Comparison of ENCODE assay signal across 9 mouse cellular contexts in the genomic region with DNA sequence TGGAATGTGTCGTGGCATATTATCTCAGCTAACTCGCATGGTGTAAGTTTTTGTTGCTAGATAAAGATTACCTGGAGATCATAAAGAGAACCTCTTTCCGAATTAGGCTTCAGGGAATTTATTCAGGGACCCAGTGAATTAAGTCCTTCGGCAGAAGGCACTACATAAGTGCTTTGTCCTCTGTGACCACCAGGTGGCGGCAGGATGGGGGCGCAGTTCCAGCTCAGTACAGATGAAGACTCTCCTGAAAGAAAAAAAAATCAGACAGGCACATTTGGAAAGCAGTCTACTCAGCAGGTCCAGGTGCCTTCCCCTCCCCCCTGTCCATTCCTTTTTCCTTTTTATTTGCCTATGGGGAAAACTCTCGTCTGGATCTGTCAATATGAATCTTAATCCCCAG. TPM values are rescaled to one million over a fixed set of nuclear protein-coding genes. Genes with fewer than 3 reads are reported as not detected.
DNase-seq lines count a peak whose midpoint lies in the region; ATAC-seq and TF ChIP-seq lines count a peak whose summit lies in the region.
"Had no signal": no experiment of that assay in that cellular context is flagged by ENCODE, and none has a peak within 500 bp of the region (broad histone marks: within the 10 kb centered on the region; RNA-seq: fewer than 3 reads in every experiment).

No protein-coding gene starts in this region.

- no peak overlapping the region for H3K9ac ChIP-seq in intestine, postnatal 0 days (ENCODE audit: low read depth, low read length)
- H3K9ac ChIP-seq in intestine, embryonic 15.5 days = no peak overlapping the region
- no peak overlapping the region for H3K9ac ChIP-seq in heart, postnatal 0 days (replicated peaks; ENCODE audit: low read depth, low read length)
- no peak overlapping the region for H3K9ac ChIP-seq in midbrain, postnatal 0 days (replicated peaks; ENCODE audit: low read length, poor library complexity, severe bottlenecking)
- H3K9ac ChIP-seq: embryonic facial prominence, embryonic 15.5 days had no signal

- no peak overlapping the region for H3K27ac ChIP-seq in intestine, postnatal 0 days (ENCODE audit: low read depth, low read length)
- no peak overlapping the region for H3K27ac ChIP-seq in intestine, embryonic 15.5 days
- no peak overlapping the region for H3K27ac ChIP-seq in heart, postnatal 0 days (ENCODE audit: low read depth)
- H3K27ac ChIP-seq in midbrain, postnatal 0 days (ENCODE audit: low read depth, low read length) = no peak overlapping the region
- no peak overlapping the region for H3K27ac ChIP-seq in testis, adult 2 months (ENCODE audit: control insufficient read depth, insufficient read depth, low read depth, low read length)
- H3K27ac ChIP-seq: embryonic facial prominence, embryonic 15.5 days had no signal

- WGBS in intestine, postnatal 0 days = 17% methylated on average over 7 of the region's 7 CpGs
- 14% methylated on average over 7 of the region's 7 CpGs for WGBS in intestine, embryonic 15.5 days
- WGBS in heart, postnatal 0 days = 11% methylated on average over 7 of the region's 7 CpGs
- 5% methylated on average over 7 of the region's 7 CpGs for WGBS in midbrain, postnatal 0 days

- H3K27me3 ChIP-seq in intestine, postnatal 0 days (replicated peaks; ENCODE audit: control insufficient read depth, insufficient read depth, low read length) = no peaks in the 10 kb centered on the region
- no peaks in the 10 kb centered on the region for H3K27me3 ChIP-seq in intestine, embryonic 15.5 days (replicated peaks)
- H3K27me3 ChIP-seq in heart, postnatal 0 days (ENCODE audit: control insufficient read depth, insufficient read depth, low read length) = peaks cover 5% of the 10 kb centered on the region; the same call in 1 of the 2 replicates
- H3K27me3 ChIP-seq in midbrain, postnatal 0 days (ENCODE audit: insufficient read depth, low read length) = no peaks in the 10 kb centered on the region
- no peaks in the 10 kb centered on the region for H3K27me3 ChIP-seq in testis, adult 2 months (ENCODE audit: control insufficient read depth, insufficient read depth, low read length)
- H3K27me3 ChIP-seq: embryonic facial prominence, embryonic 15.5 days had no signal

- no peak for TF ChIP-seq POLR2A in testis, adult 2 months (IDR thresholded peaks at IDR 0.05; ENCODE audit: control insufficient read depth, low read depth, low read length)

- H3K9me3 ChIP-seq in intestine, postnatal 0 days (ENCODE audit: control insufficient read depth) = no peaks in the 10 kb centered on the region
- H3K9me3 ChIP-seq in intestine, embryonic 15.5 days = no peaks in the 10 kb centered on the region
- no peaks in the 10 kb centered on the region for H3K9me3 ChIP-seq in heart, postnatal 0 days (replicated peaks; ENCODE audit: control insufficient read depth, low read length)
- no peaks in the 10 kb centered on the region for H3K9me3 ChIP-seq in midbrain, postnatal 0 days (ENCODE audit: low read length)
- H3K9me3 ChIP-seq: embryonic facial prominence, embryonic 15.5 days had no signal

- no peak overlapping the region for H3K4me3 ChIP-seq in intestine, postnatal 0 days (ENCODE audit: low read depth, low read length)
- no peak overlapping the region for H3K4me3 ChIP-seq in intestine, embryonic 15.5 days (replicated peaks)
- no peak overlapping the region for H3K4me3 ChIP-seq in heart, postnatal 0 days (ENCODE audit: low read depth, low read length)
- H3K4me3 ChIP-seq in midbrain, postnatal 0 days (ENCODE audit: low read depth, low read length) = no peak overlapping the region
- H3K4me3 ChIP-seq in testis, adult 2 months (ENCODE audit: control insufficient read depth, low read depth, low read length) = no peak overlapping the region
- H3K4me3 ChIP-seq: embryonic facial prominence, embryonic 15.5 days had no signal

- no peak for TF ChIP-seq EP300 in heart, postnatal 0 days (IDR thresholded peaks at IDR 0.05; ENCODE audit: low read depth)

- no peak for ATAC-seq in intestine, postnatal 0 days
- no peak for ATAC-seq in intestine, embryonic 15.5 days
- ATAC-seq in heart, postnatal 0 days (ENCODE audit: insufficient read depth, low read depth) = no peak; the same call in 1 of the 2 replicates
- ATAC-seq in midbrain, postnatal 0 days (ENCODE audit: low FRiP score) = no peak

- H3K36me3 ChIP-seq in intestine, postnatal 0 days (ENCODE audit: control insufficient read depth, insufficient read depth) = no peaks in the 10 kb centered on the region
- no peaks in the 10 kb centered on the region for H3K36me3 ChIP-seq in intestine, embryonic 15.5 days
- H3K36me3 ChIP-seq in heart, postnatal 0 days (replicated peaks; ENCODE audit: control insufficient read depth, insufficient read depth, low read length) = no peaks in the 10 kb centered on the region
- no peaks in the 10 kb centered on the region for H3K36me3 ChIP-seq in midbrain, postnatal 0 days (ENCODE audit: insufficient read depth, low read length)
- no peaks in the 10 kb centered on the region for H3K36me3 ChIP-seq in testis, adult 2 months (ENCODE audit: control insufficient read depth, insufficient read depth, low read length)
- H3K36me3 ChIP-seq: embryonic facial prominence, embryonic 15.5 days had no signal

- H3K4me1 ChIP-seq in intestine, postnatal 0 days (replicated peaks; ENCODE audit: control insufficient read depth, insufficient read depth, low read length) = no peaks in the 10 kb centered on the region
- H3K4me1 ChIP-seq in intestine, embryonic 15.5 days (replicated peaks) = no peaks in the 10 kb centered on the region
- H3K4me1 ChIP-seq in heart, postnatal 0 days (ENCODE audit: control insufficient read depth, insufficient read depth) = no peaks in the 10 kb centered on the region
- no peaks in the 10 kb centered on the region for H3K4me1 ChIP-seq in midbrain, postnatal 0 days (ENCODE audit: insufficient read depth, low read length)
- peaks cover 3% of the 10 kb centered on the region for H3K4me1 ChIP-seq in testis, adult 2 months (ENCODE audit: control insufficient read depth, insufficient read depth, low read length)
- H3K4me1 ChIP-seq: embryonic facial prominence, embryonic 15.5 days had no signal

- peak; percentile 88 for TF ChIP-seq CTCF in intestine, postnatal 0 days (IDR thresholded peaks at IDR 0.05; ENCODE audit: low read depth)
- peak; percentile 81 for TF ChIP-seq CTCF in heart, postnatal 0 days (IDR thresholded peaks at IDR 0.05; ENCODE audit: low read depth)
- TF ChIP-seq CTCF in midbrain, postnatal 0 days (IDR thresholded peaks at IDR 0.05) = peak; percentile 92
- TF ChIP-seq CTCF in testis, adult 2 months (IDR thresholded peaks at IDR 0.05; ENCODE audit: control insufficient read depth, insufficient read depth, insufficient replicate concordance, low read depth, low read length) = peak; percentile 59; the same call in 1 of the 2 replicates

- no peak overlapping the region for H3K4me2 ChIP-seq in intestine, postnatal 0 days (replicated peaks; ENCODE audit: low read depth)
- H3K4me2 ChIP-seq in intestine, embryonic 15.5 days (replicated peaks) = no peak overlapping the region
- H3K4me2 ChIP-seq in heart, postnatal 0 days (ENCODE audit: low read depth, low read length) = no peak overlapping the region
- no peak overlapping the region for H3K4me2 ChIP-seq in midbrain, postnatal 0 days (ENCODE audit: low read depth, low read length, poor library complexity, severe bottlenecking)
- H3K4me2 ChIP-seq: embryonic facial prominence, embryonic 15.5 days had no signal

- DNase-seq in adrenal gland, postnatal 14 days = peak; percentile 84
- peak; percentile 41 for DNase-seq in embryo, embryonic 11.5 days (ENCODE audit: low read depth, low spot score)
- DNase-seq in heart, postnatal 0 days (ENCODE audit: low spot score) = peak; percentile 68
- DNase-seq in left cerebral cortex, adult 18-20 months (ENCODE audit: low spot score in 2 of 2) = peak; percentile 75 to 81
- peak; percentile 79 for DNase-seq in midbrain, postnatal 0 days (ENCODE audit: low spot score)

RNA-seq across cellular contexts. Expression of a gene that starts 2.9 kb away (rescaled TPM):
- polyA plus RNA-seq in intestine, postnatal 0 days (2015; fragmentation: Nextera tagmentation; extraction: Ambion mirVana) = not detected in 2 replicates
- not detected in 2 replicates for polyA plus RNA-seq in intestine, embryonic 15.5 days (2015; fragmentation: Nextera tagmentation; extraction: Ambion mirVana)
- not detected in 2 replicates for total RNA-seq in adrenal gland, postnatal 14 days (2021)
- not detected in 2 replicates for total RNA-seq in heart, postnatal 0 days (2014; rRNA removed; ENCODE audit: low replicate concordance)
- not detected in 2 replicates for polyA plus RNA-seq in heart, postnatal 0 days (2015; fragmentation: Nextera tagmentation; extraction: Ambion mirVana)
- total RNA-seq in left cerebral cortex, adult 18-20 months (2021) = under 1 TPM; 0.16 to 0.23 TPM
- 0.27 TPM in 1 of 2 replicates, not detected in the other for total RNA-seq in midbrain, postnatal 0 days (2014; rRNA removed)
- polyA plus RNA-seq in midbrain, postnatal 0 days (2015; fragmentation: Nextera tagmentation; extraction: Ambion mirVana) = 0.06 and 0.07 TPM in 2 replicates
- 9.2 and 11.5 TPM in 2 replicates for polyA plus RNA-seq in testis, adult 2 months (2012; rRNA removed)
- polyA plus RNA-seq: embryonic facial prominence, embryonic 15.5 days had no signal

RNA-seq across cellular contexts. Expression of a gene that starts 7.9 kb away (rescaled TPM):
- not detected in 2 replicates for polyA plus RNA-seq in intestine, postnatal 0 days (2015; fragmentation: Nextera tagmentation; extraction: Ambion mirVana)
- 0.15 and 0.54 TPM in 2 replicates for polyA plus RNA-seq in intestine, embryonic 15.5 days (2015; fragmentation: Nextera tagmentation; extraction: Ambion mirVana)
- total RNA-seq in adrenal gland, postnatal 14 days (2021) = 0.15 TPM in 1 of 2 replicates, not detected in the other
- total RNA-seq in heart, postnatal 0 days (2014; rRNA removed; ENCODE audit: low replicate concordance) = not detected in 2 replicates
- 0.14 TPM in 1 of 2 replicates, not detected in the other for polyA plus RNA-seq in heart, postnatal 0 days (2015; fragmentation: Nextera tagmentation; extraction: Ambion mirVana)
- total RNA-seq in left cerebral cortex, adult 18-20 months (2021) = 1 to 10 TPM; 1.9 to 3.0 TPM
- 2.7 and 3.9 TPM in 2 replicates for total RNA-seq in midbrain, postnatal 0 days (2014; rRNA removed)
- 5.9 and 6.0 TPM in 2 replicates for polyA plus RNA-seq in midbrain, postnatal 0 days (2015; fragmentation: Nextera tagmentation; extraction: Ambion mirVana)
- polyA plus RNA-seq in testis, adult 2 months (2012; rRNA removed) = 7.1 and 9.0 TPM in 2 replicates

RNA-seq across cellular contexts. Expression of a gene that starts 48.9 kb away (rescaled TPM):
- 76.2 and 78.4 TPM in 2 replicates for polyA plus RNA-seq in intestine, postnatal 0 days (2015; fragmentation: Nextera tagmentation; extraction: Ambion mirVana)
- polyA plus RNA-seq in intestine, embryonic 15.5 days (2015; fragmentation: Nextera tagmentation; extraction: Ambion mirVana) = 87.8 and 91.9 TPM in 2 replicates
- 27.5 and 34.5 TPM in 2 replicates for total RNA-seq in adrenal gland, postnatal 14 days (2021)
- 3.8 and 8.2 TPM in 2 replicates for total RNA-seq in heart, postnatal 0 days (2014; rRNA removed; ENCODE audit: low replicate concordance)
- polyA plus RNA-seq in heart, postnatal 0 days (2015; fragmentation: Nextera tagmentation; extraction: Ambion mirVana) = 43.4 and 49.7 TPM in 2 replicates
- 10 to 100 TPM; 59.3 to 69.8 TPM for total RNA-seq in left cerebral cortex, adult 18-20 months (2021)
- 40.4 and 56.7 TPM in 2 replicates for total RNA-seq in midbrain, postnatal 0 days (2014; rRNA removed)
- polyA plus RNA-seq in midbrain, postnatal 0 days (2015; fragmentation: Nextera tagmentation; extraction: Ambion mirVana) = 200 and 201 TPM in 2 replicates
- polyA plus RNA-seq in testis, adult 2 months (2012; rRNA removed) = 44.8 and 48.6 TPM in 2 replicates

RNA-seq across cellular contexts. Expression of a gene that starts 59.5 kb away (rescaled TPM):
- 10.7 and 12.5 TPM in 2 replicates for polyA plus RNA-seq in intestine, postnatal 0 days (2015; fragmentation: Nextera tagmentation; extraction: Ambion mirVana)
- polyA plus RNA-seq in intestine, embryonic 15.5 days (2015; fragmentation: Nextera tagmentation; extraction: Ambion mirVana) = 28.9 and 32.7 TPM in 2 replicates
- 20.4 and 27.1 TPM in 2 replicates for total RNA-seq in adrenal gland, postnatal 14 days (2021)
- total RNA-seq in heart, postnatal 0 days (2014; rRNA removed; ENCODE audit: low replicate concordance) = 12.5 and 16.0 TPM in 2 replicates
- 9.8 and 10.7 TPM in 2 replicates for polyA plus RNA-seq in heart, postnatal 0 days (2015; fragmentation: Nextera tagmentation; extraction: Ambion mirVana)
- total RNA-seq in left cerebral cortex, adult 18-20 months (2021) = 10 to 100 TPM; 20.0 to 21.4 TPM
- 13.4 and 27.0 TPM in 2 replicates for total RNA-seq in midbrain, postnatal 0 days (2014; rRNA removed)
- 27.8 and 30.6 TPM in 2 replicates for polyA plus RNA-seq in midbrain, postnatal 0 days (2015; fragmentation: Nextera tagmentation; extraction: Ambion mirVana)
- 6.8 and 6.9 TPM in 2 replicates for polyA plus RNA-seq in testis, adult 2 months (2012; rRNA removed)
